Mouse (Mus musculus) spleen, adult 18-20 months (tissue): ENCODE results near the gene Tgoln1.

Experiments
- DNase-seq, 2 experiments: peaks; one replicate each; pipeline ENCODE4 v3.0.0; 2022; ENCODE audit warnings: mixed read lengths in 2 of 2

Gene Tgoln1

DNA sequence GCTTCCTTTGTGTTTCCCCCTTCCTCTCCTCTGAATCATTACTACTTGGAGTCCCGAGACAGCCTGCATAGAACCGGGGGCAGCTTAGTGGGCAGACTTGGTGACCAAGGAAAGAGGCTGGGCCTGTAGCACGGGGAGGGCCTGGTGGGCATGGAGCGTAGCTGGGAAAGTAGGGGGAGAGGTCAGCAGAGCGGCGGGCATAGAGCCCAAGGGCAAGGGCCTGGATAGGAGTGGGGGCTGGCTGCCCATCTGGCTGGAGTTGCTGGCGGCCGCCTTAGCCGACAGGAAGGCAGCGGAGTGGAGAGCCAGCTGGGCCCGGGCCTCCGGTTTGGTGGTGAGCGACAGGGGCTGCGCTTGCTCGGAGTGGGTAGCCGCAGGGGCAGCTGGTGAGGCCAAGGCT is 10.5 kb upstream of the Tgoln1 start:
- DNase-seq, result no peak

GRCm38 (mm10) chr6:72626391-72626790 is 9.6 kb upstream of the Tgoln1 start:
- DNase-seq, result no peak

GRCm38 (mm10) chr6:72623661-72624402 is 7.0 kb upstream of the Tgoln1 start:
- DNase-seq, result no peak

DNA sequence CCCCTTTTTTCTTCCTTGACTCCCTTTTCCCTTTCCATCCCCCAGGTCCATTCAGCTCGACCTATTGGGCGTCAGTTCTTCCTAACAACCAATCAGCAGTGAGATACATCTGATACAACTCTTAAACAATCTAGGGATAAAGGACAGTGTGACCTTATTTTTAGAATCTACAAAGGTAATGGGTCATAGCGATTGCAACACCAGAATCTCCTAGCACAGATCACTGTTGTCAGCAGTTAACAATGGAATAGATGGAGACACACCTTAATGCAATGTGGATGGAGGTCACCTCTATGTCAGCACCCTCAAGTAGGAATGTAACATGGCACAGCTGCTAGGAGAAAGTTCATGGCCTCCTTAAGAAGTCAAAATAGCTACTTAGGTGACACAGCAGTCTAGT is 6.1 kb upstream of the Tgoln1 start:
- DNase-seq, result no peak

DNA sequence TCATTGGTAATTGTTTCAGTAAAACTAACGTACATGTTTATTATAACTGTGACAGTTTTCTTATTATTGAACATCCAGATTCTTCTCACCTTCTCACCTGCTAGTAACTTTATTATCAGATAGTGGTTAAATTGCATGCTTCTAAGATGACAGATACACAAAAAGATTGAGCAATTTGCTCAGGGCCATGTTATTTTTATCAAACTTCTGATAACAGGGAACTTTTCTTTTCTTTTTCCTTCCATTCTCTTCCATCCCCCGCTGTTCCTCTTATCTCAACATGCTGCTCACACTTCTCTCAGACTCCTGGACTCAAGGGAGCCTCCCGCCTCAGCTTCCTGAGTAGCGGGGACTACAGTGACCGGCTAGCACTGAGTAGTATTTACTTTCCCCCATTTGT is 4.1 kb upstream of the Tgoln1 start:
- no peak for DNase-seq

DNA sequence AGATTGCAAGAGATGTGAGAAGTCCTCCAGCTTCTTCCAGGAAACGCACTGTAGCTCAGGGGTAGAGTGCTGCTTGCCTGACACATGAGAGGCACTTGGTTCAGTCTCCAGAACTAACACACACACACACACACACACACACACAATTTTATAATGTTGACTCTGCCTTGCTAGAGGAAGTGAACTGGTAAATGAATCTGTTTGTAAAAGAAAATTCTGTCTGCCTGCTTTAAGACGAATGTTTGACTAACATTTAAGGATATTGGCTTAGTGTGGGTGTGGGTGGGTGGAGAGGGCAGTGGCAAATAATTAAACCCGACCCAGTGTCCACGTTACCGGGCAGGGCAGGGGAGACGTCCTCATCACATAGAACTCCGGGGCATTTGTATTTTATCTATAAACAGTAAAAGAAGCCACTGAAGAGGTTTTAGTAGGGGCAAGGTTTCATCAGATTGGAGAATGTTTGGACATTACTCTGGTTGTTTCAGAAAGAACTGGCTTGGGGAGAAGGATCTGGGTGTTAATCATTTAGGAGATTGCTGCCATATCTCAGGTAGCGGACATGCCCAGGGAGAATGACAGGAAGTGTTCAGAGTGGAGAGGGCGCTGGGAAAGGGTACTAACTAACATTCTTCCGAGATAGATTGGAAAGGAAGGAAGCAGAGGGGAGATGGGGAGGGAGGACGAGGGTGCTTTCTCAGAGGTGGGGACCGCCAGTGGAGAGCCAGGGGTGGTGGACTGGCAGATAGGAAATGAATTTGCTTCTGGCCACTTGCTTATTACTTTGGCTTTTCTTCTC is 3.1 kb upstream of the Tgoln1 start:
- no peak for DNase-seq

GRCm38 (mm10) chr6:72615561-72616375 is 1.0 kb downstream of the Tgoln1 start:
- DNase-seq, result peak in 1 of 2 experiments; percentile 31

DNA sequence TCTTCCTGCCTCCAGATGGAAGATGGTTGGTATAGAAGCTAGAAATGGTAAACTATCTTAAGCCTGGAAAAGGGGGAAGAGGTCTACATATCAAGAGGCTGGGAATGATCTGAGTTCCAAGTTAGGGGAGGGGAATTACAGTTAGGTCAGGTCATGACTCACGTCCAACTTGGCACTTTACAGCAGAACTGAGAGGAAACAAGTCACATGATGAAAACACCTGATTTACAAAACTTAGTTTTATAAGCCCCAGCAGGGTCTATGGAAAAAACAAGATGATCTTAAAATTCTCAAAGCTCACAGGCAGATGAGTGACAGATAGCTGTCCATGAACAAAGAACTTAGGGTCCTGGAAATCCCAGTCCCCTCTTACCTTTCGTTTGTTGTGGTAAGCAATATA is 1.6 kb downstream of the Tgoln1 start:
- no peak for DNase-seq

DNA sequence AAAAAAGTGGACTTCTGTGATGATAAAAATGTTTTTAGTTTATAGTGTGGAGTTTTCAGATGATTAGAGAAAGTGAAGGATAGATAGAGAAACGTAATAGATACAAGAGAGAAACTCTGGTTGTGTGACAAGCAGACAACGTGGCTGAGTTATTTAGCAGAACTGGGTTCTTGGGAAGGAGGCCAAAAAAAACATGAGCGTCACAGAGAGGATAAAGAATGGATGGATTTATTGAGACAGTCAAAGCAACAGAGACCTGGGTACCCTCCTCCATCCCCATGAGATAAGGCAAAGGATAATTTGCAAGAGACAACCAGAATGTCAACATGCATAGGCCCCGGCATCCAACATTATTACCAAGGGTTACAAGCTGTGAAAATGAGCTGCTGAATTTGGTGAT is 6.5 kb downstream of the Tgoln1 start:
- DNase-seq, result no peak

GRCm38 (mm10) chr6:72608662-72609184 is 8.1 kb downstream of the Tgoln1 start:
- DNase-seq, result no peak

GRCm38 (mm10) chr6:72607676-72608075 is 9.1 kb downstream of the Tgoln1 start:
- DNase-seq, result no peak

- DNase-seq, result no peak
Observed at GRCm38 (mm10) chr6:72607060-72607459, 9.7 kb downstream of the Tgoln1 start.

DNA sequence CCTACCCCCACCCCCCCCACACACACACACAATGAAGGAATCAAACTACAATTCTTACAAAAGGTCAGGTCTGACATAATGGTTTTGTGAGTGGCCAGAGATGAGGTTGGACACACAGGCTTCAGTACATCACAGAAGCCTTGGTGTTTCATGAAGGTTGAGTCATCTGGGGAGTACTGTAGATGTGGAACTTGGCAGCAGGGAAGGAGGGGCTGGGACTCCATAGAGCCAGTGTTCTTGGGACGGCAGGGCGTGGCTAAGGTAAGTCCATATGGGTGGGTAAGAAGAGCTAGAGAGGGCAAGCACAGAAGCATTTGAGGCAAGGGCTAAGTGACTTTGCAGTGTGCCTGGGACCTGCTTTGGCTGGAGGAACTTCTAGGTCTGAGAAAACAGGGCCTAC is 12.7 kb downstream of the Tgoln1 start:
- DNase-seq, result no peak

DNA sequence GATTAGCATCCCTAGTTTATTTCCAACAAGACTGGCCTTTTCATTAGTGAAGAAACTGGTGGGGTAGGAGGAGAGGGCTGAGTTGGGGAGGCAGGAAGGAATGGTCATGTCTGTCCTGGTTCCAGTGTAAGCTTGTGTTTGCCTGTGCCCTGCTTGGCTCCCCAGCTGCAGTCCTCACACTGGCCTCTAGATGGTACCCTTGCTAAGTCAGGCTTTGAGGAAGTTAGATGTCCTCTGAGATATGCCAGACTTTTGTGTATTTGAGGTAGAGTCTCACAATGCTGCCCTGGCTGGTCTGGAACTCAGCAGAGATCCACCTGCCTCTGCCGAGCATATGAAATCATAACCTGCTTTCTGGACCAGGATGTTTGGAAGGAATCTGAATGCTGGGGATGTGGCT is 15.1 kb downstream of the Tgoln1 start:
- DNase-seq, result peak; percentile 70 to 86

- no peak for DNase-seq
Observed at GRCm38 (mm10) chr6:72600771-72601170, 16.0 kb downstream of the Tgoln1 start.

DNA sequence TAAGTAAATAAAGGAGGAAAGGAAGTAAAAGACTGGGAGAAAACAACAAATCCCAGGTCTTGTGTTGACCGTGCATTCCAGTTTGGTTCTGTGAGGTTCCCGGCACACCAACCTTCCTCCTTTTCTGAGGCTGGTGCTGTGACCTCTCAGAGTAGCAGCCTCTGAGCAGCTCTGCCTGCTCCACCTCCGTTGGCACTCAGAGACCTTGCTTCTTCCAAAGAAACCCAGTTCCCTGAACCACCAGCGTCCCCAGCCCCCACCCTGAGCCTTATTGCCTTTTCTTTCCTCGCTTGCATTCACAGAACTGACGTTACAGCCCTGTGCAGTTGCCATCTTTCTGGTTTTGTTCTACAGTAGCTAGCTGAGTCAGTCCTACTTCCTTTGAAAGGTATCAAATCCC is 16.6 kb downstream of the Tgoln1 start:
- no peak for DNase-seq

- DNase-seq, result no peak
Observed at GRCm38 (mm10) chr6:72598791-72599557, 17.8 kb downstream of the Tgoln1 start.

GRCm38 (mm10) chr6:72597956-72598753 is 18.6 kb downstream of the Tgoln1 start, which contains the start of the genes Elmod3 and Retsat:
Gene Elmod3, minus strand, starts transcription at chr6:72598413.
Gene Retsat, plus strand, starts transcription at chr6:72598475.
- DNase-seq, result peak; percentile 68 to 75

DNA sequence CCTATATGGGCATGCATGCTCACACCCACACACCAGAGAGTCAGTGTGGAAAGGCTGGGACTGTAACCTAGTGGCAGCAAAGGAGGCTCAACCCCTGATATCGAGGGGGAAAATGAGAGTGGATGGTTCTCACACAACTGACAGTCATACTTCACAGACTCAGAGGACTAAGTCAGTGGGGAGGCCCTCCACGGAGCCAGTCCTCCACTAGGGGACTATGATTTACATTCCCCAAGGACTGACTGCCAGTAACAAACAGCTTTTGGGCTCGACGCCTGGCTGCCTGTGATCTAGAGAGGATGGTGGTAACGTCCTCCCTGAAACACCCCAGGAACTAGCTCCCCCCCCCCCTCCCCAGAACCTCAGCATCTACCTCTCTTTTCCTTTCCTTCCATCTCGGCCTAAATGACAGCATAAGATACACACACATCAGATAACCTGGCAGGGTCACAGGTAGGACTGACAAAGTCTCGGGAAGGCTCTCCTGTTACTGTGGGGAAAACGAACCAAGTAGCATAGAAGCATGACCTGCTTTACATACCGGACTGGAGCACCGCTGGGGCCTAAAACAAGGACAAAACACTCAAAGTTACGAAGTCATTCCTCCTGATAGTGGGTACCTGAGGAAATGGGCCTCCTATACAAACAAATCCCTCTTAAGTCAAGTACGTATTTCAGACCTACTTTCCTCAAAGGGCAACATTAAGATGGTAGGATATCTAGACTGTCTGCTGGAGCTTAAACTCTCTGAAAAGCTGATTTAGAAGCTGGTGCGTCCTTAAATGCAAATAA is 19.5 kb downstream of the Tgoln1 start:
- DNase-seq, result no peak

GRCm38 (mm10) chr6:72593914-72594313 is 22.9 kb downstream of the Tgoln1 start:
- DNase-seq, result no peak
